Mouse (Mus musculus): ENCODE data around the gene Olfr1259. TPM values are rescaled to one million over a fixed set of nuclear protein-coding genes. Genes with fewer than 3 reads are reported as not detected.
"Not testable (repeated sequence)": the region's sequence is repeated elsewhere in the genome, so short reads cannot be mapped to it uniquely, and the experiment has no call there.

Gene Olfr1259
- not detected for total RNA-seq (2021)

GRCm38 (mm10) chr2:89948564-89948963 lies at the start of gene Olfr1259:
Gene Olfr1259 (minus strand): TSS chr2:89948664.
- intact Hi-C loops (cut with DNase I), result no loop called here
- DNase-seq, result no peak

- intact Hi-C loops (cut with DNase I), result no loop called here
- no peak for DNase-seq
Measured at GRCm38 (mm10) chr2:89990921-89991320, 42.5 kb upstream of the Olfr1259 start, which contains the start of gene Olfr1261. Gene Olfr1261 (plus strand): TSS chr2:89991221.

GRCm38 (mm10) chr2:89977709-89978108 lies 29.2 kb upstream of the Olfr1259 start:
- intact Hi-C loops (cut with DNase I), result no loop called here
- DNase-seq, result no peak

- intact Hi-C loops (cut with DNase I), result no loop called here
- no peak for DNase-seq
Measured at GRCm38 (mm10) chr2:89974184-89974583, 25.7 kb upstream of the Olfr1259 start, which contains the start of gene Olfr1260. Gene Olfr1260 (plus strand): TSS chr2:89974340.

- intact Hi-C loops (cut with DNase I), result no loop called here
- DNase-seq, result no peak
Measured at GRCm38 (mm10) chr2:89927009-89927408, 21.5 kb downstream of the Olfr1259 start, which contains the start of gene Olfr1258. Gene Olfr1258 (plus strand): TSS chr2:89927309.

GRCm38 (mm10) chr2:89912616-89913015 lies 35.8 kb downstream of the Olfr1259 start:
- DNase-seq; intact Hi-C loops (cut with DNase I): not testable (repeated sequence)

Other genes with a start within 250 kb of the Olfr1259 start
- gene Olfr1252, start 223.7 kb downstream of the Olfr1259 start, total RNA-seq (2021), result not detected
- not detected for gene Olfr1253, start 191.6 kb downstream of the Olfr1259 start, total RNA-seq (2021)
- gene Olfr1254, start 155.0 kb downstream of the Olfr1259 start, total RNA-seq (2021), result not detected
- not detected for gene Olfr1255, start 136.6 kb downstream of the Olfr1259 start, total RNA-seq (2021)
- gene Olfr1256, start 107.1 kb downstream of the Olfr1259 start, total RNA-seq (2021), result not detected
- gene Olfr48, start 100.5 kb downstream of the Olfr1259 start, total RNA-seq (2021), result not detected
- not detected for gene Olfr1257, start 70.2 kb downstream of the Olfr1259 start, total RNA-seq (2021)
- gene Olfr1258, start 21.4 kb downstream of the Olfr1259 start, total RNA-seq (2021), result not detected
- not detected for gene Olfr1260, start 25.7 kb upstream of the Olfr1259 start, total RNA-seq (2021)
- gene Olfr1261, start 42.6 kb upstream of the Olfr1259 start, total RNA-seq (2021), result under 1 TPM in 1 of 2 experiments, not detected in 1; 0.12 TPM
- gene Olfr1262, start 51.5 kb upstream of the Olfr1259 start, total RNA-seq (2021), result not detected
- gene Olfr1263, start 63.5 kb upstream of the Olfr1259 start, total RNA-seq (2021), result not detected
- not detected for gene Olfr1264, start 76.9 kb upstream of the Olfr1259 start, total RNA-seq (2021)
- gene Olfr1265, start 86.7 kb upstream of the Olfr1259 start, total RNA-seq (2021), result under 1 TPM in 1 of 2 experiments, not detected in 1; 0.06 TPM
- gene Olfr140, start 114.9 kb upstream of the Olfr1259 start, total RNA-seq (2021), result not detected
- not detected for gene Olfr1269, start 172.7 kb upstream of the Olfr1259 start, total RNA-seq (2021)
- not detected for gene Olfr32, start 193.6 kb upstream of the Olfr1259 start, total RNA-seq (2021)
- not detected for gene Olfr1270, start 204.4 kb upstream of the Olfr1259 start, total RNA-seq (2021)